In the genomic region with DNA sequence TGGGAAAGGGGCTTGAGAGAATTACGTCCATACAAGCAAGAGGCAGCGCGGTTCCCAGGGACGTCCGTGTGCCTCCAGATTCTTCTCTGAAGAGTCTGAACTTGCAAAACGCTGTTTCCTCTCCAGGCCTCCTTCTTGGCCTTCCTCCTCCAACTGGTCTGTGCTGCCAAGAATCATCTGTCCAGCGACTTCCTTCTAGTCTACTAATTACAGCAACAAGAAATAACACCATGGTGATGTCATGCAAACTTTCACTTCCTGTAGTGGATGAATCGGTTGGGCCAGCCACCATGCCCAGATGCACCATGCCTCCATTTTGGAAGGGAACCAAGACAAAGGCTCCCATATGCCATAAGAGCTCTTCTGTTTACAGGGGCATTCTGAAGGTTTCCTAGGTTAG, we compare ENCODE assay signal across 9 mouse cellular contexts.
DNase-seq lines count a peak whose midpoint lies in the region; ATAC-seq and TF ChIP-seq lines count a peak whose summit lies in the region.
"Had no signal": no experiment of that assay in that cellular context is flagged by ENCODE, and none has a peak within 500 bp of the region (broad histone marks: within the 10 kb centered on the region; RNA-seq: fewer than 3 reads in every experiment).

No protein-coding gene starts in this region.

- H3K36me3 ChIP-seq in kidney, embryonic 15.5 days, result peaks cover 56% of the 10 kb centered on the region
- no peaks in the 10 kb centered on the region for H3K36me3 ChIP-seq in midbrain, embryonic 15.5 days (replicated peaks)

- no peaks in the 10 kb centered on the region for H3K9me3 ChIP-seq in kidney, embryonic 15.5 days (replicated peaks)
- no peaks in the 10 kb centered on the region for H3K9me3 ChIP-seq in midbrain, embryonic 15.5 days
- H3K9me3 ChIP-seq: neural tube, embryonic 12.5 days had no signal

- no peak for TF ChIP-seq CTCF in layer of hippocampus, adult 2 months (conservative IDR thresholded peaks at IDR 0.05)

- H3K9ac ChIP-seq in kidney, embryonic 15.5 days, result no peak overlapping the region
- H3K9ac ChIP-seq in midbrain, embryonic 15.5 days, result no peak overlapping the region
- H3K9ac ChIP-seq: neural tube, embryonic 12.5 days had no signal

- DNase-seq in layer of hippocampus, adult 2 months (ENCODE audit: low spot score in 2 of 2), result no peak
- DNase-seq in layer of hippocampus, postnatal 36 days, result no peak
- DNase-seq in embryo, embryonic 11 days, result no peak
- no peak for DNase-seq in cerebellum, adult 18-20 months

- no peaks in the 10 kb centered on the region for H3K27me3 ChIP-seq in kidney, embryonic 15.5 days
- H3K27me3 ChIP-seq in midbrain, embryonic 15.5 days (replicated peaks), result no peaks in the 10 kb centered on the region
- H3K27me3 ChIP-seq: neural tube, embryonic 12.5 days had no signal

- peak overlapping the region; percentile 64; the same call in 1 of the 2 replicates for H3K27ac ChIP-seq in layer of hippocampus, adult 2 months
- H3K27ac ChIP-seq in kidney, embryonic 15.5 days, result peak overlapping the region; percentile 70
- H3K27ac ChIP-seq in midbrain, embryonic 15.5 days, result no peak overlapping the region
- H3K27ac ChIP-seq: neural tube, embryonic 12.5 days had no signal

- WGBS in kidney, embryonic 15.5 days, result 72% methylated on average over 8 of the region's 8 CpGs
- WGBS in midbrain, embryonic 15.5 days, result 83% methylated on average over 8 of the region's 8 CpGs

- peaks cover 79% of the 10 kb centered on the region for H3K4me1 ChIP-seq in kidney, embryonic 15.5 days
- no peaks in the 10 kb centered on the region for H3K4me1 ChIP-seq in midbrain, embryonic 15.5 days

- no peak overlapping the region for H3K4me2 ChIP-seq in kidney, embryonic 15.5 days
- H3K4me2 ChIP-seq in midbrain, embryonic 15.5 days, result no peak overlapping the region
- H3K4me2 ChIP-seq: neural tube, embryonic 12.5 days had no signal

- ATAC-seq in granulocyte monocyte progenitor cell, adult 5-6 weeks (replicated peaks; ENCODE audit: poor library complexity, severe bottlenecking), result peak; percentile 92
- no peak for ATAC-seq in kidney, embryonic 15.5 days (replicated peaks; ENCODE audit: low FRiP score)
- peak; percentile 89 for ATAC-seq in megakaryocyte progenitor cell, adult 5-6 weeks (replicated peaks; ENCODE audit: poor library complexity)
- ATAC-seq in midbrain, embryonic 15.5 days (replicated peaks), result no peak

- H3K4me3 ChIP-seq in layer of hippocampus, adult 2 months, result no peak overlapping the region
- no peak overlapping the region for H3K4me3 ChIP-seq in kidney, embryonic 15.5 days (replicated peaks)
- H3K4me3 ChIP-seq in midbrain, embryonic 15.5 days, result no peak overlapping the region
- H3K4me3 ChIP-seq: neural tube, embryonic 12.5 days had no signal

Comparison
In these comparisons a context has a peak if more than half of its experiments do, and no peak if none do; other contexts are left out.
1. ATAC-seq: peak in granulocyte monocyte progenitor cell, adult 5-6 weeks (single experiment) and megakaryocyte progenitor cell, adult 5-6 weeks (single experiment); none in kidney, embryonic 15.5 days (single experiment) and midbrain, embryonic 15.5 days (single experiment).